Mouse (Mus musculus) lung, adult 2 months (tissue): ENCODE data around the gene 1700061G19Rik. TPM values are rescaled to one million over a fixed set of nuclear protein-coding genes. Genes with fewer than 3 reads are reported as not detected.

Experiments
- DNase-seq: peaks from one replicate; pipeline ENCODE4 v3.0.0; 2022
- H3K4me1 ChIP-seq: fragments of 200-500 bp; 2 replicates; pipeline ENCODE4 v1.6.1; 2011; ENCODE audit warnings: low read length; ENCODE audit not compliant: control insufficient read depth, insufficient read depth
- H3K4me3 ChIP-seq: fragments of 200-500 bp; replicated peaks from 2 replicates; pipeline ENCODE3; 2011; ENCODE audit warnings: low read depth, mild to moderate bottlenecking, control low read depth, low read length; ENCODE audit errors: extremely low read depth
- CTCF ChIP-seq: fragments of 200-500 bp; IDR thresholded peaks from 2 replicates; pipeline ENCODE4 v1.5.1; 2011; ENCODE audit warnings: mild to moderate bottlenecking, low read length, control low read depth; ENCODE audit not compliant: insufficient read depth
- POLR2A ChIP-seq: fragments of 200-500 bp; IDR thresholded peaks from 2 replicates; pipeline ENCODE4 v1.6.1; 2011; ENCODE audit warnings: low read depth, mild to moderate bottlenecking, control low read depth, low read length, borderline replicate concordance; ENCODE audit errors: extremely low read depth
- WGBS: fragments of 180-500 bp; shearing (Covaris S2); methylation state at CpG from one replicate; pipeline ENCODE4 v1.1.7; 2018; 5-methylcytosine and 5-hydroxymethylcytosine counted together
- polyA plus RNA-seq: library from polyadenylated mRNA; depleted of rRNA; stranded (reverse); fragments of >200 nt; gene quantifications from 2 replicates; pipeline ENCODE4 v1.2.3, GENCODE M21; 2012

1700061G19Rik gene
- polyA plus RNA-seq, 1 experiment: 0.19 TPM

- TF ChIP-seq POLR2A: no peak
- TF ChIP-seq CTCF: no peak
- no peak overlapping the region for H3K4me3 ChIP-seq
- no peak for DNase-seq
- no peaks in the 10 kb centered on the region for H3K4me1 ChIP-seq
- WGBS: 78% methylated on average over 17 of the region's 17 CpGs
Observed at GRCm38 (mm10) chr17:56884809-56885208, 9.5 kb downstream of the 1700061G19Rik start.

DNA sequence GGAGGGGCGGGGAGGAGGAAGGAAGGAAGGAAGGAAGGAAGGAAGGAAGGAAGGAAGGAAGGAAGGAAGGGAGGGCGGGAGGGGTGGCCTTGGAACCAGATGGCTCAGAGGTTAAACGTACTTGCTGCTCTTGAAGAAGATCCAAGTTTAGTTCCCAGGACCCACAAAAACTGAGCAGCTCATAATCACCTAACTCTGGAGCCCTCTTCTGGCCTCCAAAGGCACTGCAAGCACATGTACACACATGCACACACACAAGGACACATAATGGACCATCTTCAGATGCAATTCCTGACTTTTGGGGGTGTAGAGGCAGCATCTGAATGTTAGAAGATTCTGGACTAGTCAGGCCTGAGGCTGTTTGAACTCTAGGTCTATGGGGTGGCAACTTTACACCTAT is 12.8 kb downstream of the 1700061G19Rik start:
- no peak for DNase-seq
- WGBS: 78% methylated on average over 2 of the region's 3 CpGs
- H3K4me3 ChIP-seq: no peak overlapping the region
- TF ChIP-seq CTCF: no peak
- TF ChIP-seq POLR2A: no peak
- H3K4me1 ChIP-seq: no peaks in the 10 kb centered on the region

DNA sequence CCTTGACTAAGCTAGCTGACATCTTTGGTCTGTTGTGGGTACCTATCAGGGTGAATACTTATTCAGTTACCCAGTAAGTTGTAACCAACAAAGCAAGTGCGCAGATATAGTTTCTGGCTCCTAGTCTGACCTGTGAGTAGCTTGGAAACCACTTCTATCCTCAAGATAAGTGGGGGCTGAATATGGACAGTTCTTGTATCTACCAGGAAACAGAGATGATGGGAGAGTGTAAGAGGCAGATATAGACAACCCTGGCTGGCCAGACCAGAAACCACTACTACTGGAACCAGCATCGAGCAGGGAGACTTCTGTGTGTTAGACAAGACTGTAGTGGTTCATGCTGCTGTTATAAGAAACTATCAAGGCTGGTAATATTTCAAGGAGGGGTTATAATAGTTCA is 14.7 kb downstream of the 1700061G19Rik start:
- no peak for TF ChIP-seq CTCF
- TF ChIP-seq POLR2A: no peak
- Histone ChIP-seq H3K4me1 (no peaks in the 10 kb centered on the region), H3K4me3 (no peak overlapping the region)
- DNase-seq: no peak
- 95% methylated on average over 2 of the region's 2 CpGs for WGBS

DNA sequence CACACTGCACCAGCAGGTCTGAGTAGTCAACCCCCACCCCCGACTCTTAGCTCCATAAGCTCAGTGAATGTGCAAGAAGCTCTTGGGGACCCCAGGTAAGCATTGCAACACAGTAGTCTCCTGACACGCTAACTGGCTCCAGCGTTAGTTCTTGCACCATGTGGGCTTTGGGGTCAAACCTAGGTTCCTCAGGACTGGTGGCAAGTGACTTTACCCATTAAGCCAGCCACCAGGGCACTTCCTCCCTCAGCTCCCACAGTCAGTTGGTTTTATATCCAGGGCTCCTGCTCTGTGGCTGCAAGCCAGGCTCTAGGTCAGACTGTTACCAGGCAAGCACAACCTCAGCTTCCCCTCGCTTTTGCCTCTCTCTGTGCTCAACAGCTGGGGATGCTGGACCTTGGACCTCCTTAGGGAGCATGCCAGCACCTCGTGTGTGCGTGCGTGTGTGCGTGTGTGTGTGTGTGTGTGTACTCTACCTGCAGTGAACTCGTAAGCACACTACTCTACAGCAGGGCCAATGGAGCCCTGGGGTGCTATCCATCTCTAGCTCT is 20.2 kb downstream of the 1700061G19Rik start:
- 89% methylated on average over 9 of the region's 9 CpGs for whole genome bisulfite sequencing
- TF ChIP-seq POLR2A (no peak), CTCF (no peak)
- H3K4me3 ChIP-seq: no peak overlapping the region
- peaks cover 3% of the 10 kb centered on the region; the same call in 1 of the 2 replicates for H3K4me1 ChIP-seq
- DNase-seq: no peak

DNA sequence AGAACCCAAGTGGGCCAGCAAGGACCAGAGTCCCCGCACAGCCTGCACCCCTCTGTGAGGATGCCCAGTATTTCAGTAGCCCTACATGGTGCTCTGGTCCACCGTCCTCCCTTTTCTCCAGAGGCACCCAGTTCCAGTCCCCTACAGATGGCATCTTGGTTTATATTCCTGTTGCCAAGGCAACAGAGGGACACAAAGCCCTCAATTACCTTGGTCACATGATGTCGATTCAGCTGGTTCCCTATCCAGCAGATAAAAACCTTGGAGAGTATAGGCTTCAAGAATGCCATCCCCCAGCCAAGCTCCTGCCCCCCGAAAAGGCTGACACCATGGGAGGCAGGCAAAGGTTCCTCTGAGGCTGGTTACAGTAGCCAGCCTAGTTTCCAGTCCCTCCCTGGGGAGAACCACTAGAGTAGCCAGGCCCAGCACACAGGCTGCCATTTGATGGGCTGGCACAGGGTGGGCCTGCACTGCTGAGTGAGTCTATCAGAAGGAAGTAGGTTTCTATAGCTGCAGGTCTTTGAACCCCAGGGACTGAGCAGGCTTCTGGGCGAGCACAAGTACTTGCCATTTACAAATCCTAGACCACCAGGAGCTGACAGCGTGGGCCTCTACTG is 21.3 kb downstream of the 1700061G19Rik start:
- Histone ChIP-seq H3K4me1 (peaks cover 3% of the 10 kb centered on the region; the same call in 1 of the 2 replicates), H3K4me3 (no peak overlapping the region)
- no peak for TF ChIP-seq POLR2A
- no peak for TF ChIP-seq CTCF
- 89% methylated on average over 6 of the region's 6 CpGs for WGBS
- DNase-seq: no peak

GRCm38 (mm10) chr17:56897630-56898195 is 22.4 kb downstream of the 1700061G19Rik start:
- TF ChIP-seq POLR2A (0 out of 2 replicates have a peak, but pooled peaks have one; percentile 5), CTCF (peak; percentile 98)
- peaks cover 3% of the 10 kb centered on the region; the same call in 1 of the 2 replicates for H3K4me1 ChIP-seq
- H3K4me3 ChIP-seq: no peak overlapping the region
- 72% methylated on average over 7 of the region's 7 CpGs for WGBS
- peak; percentile 80 for DNase-seq

- no peak for TF ChIP-seq CTCF
- no peak for TF ChIP-seq POLR2A
- Histone ChIP-seq H3K4me1 (peaks cover 21% of the 10 kb centered on the region), H3K4me3 (no peak overlapping the region)
- no peak for DNase-seq
- 87% methylated on average over 5 of the region's 5 CpGs for WGBS
Observed at GRCm38 (mm10) chr17:56902698-56903097, 27.4 kb downstream of the 1700061G19Rik start.

GRCm38 (mm10) chr17:56906166-56906565 is 30.9 kb downstream of the 1700061G19Rik start:
- Histone ChIP-seq H3K4me1 (peaks cover 33% of the 10 kb centered on the region), H3K4me3 (no peak overlapping the region)
- TF ChIP-seq CTCF: no peak
- no peak for TF ChIP-seq POLR2A
- no peak for DNase-seq
- 81% methylated on average over 3 of the region's 3 CpGs for WGBS

DNA sequence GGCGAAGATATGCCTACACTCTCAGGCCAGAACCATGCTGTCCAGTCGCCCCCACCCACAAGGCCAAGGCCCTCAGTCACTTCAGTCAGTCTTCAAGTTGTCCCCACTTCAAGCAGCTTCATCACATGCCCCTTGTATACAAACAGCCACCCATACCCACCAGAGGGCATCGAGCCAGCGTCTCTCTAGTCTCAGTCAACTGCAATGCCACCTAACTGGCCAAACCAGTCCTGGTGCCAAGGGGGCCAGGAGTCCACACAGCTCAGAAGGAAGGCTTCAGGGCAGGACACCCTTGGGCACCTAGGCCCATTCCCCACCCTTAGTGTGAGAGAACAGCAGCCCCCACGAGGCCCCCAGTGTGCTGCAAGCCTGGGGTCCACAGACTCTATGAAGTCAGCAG is 31.8 kb downstream of the 1700061G19Rik start:
- TF ChIP-seq POLR2A (no peak), CTCF (no peak)
- 59% methylated on average over 5 of the region's 5 CpGs for WGBS
- H3K4me1 ChIP-seq: peaks cover 33% of the 10 kb centered on the region
- peak; percentile 90 for DNase-seq
- H3K4me3 ChIP-seq: no peak overlapping the region

GRCm38 (mm10) chr17:56907887-56908286 is 32.6 kb downstream of the 1700061G19Rik start:
- Histone ChIP-seq H3K4me3 (no peak overlapping the region), H3K4me1 (peaks cover 33% of the 10 kb centered on the region)
- DNase-seq: peak; percentile 39
- whole genome bisulfite sequencing: 19% methylated on average over 9 of the region's 9 CpGs
- TF ChIP-seq CTCF (no peak), POLR2A (no peak)
